Mouse (Mus musculus) bone marrow macrophage, adult 2 months (primary cell): ENCODE results near the gene Lhfpl3.

ENCODE experiments used
- CTCF ChIP-seq: IDR thresholded peaks from 2 replicates; pipeline ENCODE4 v1.5.1; 2012; ENCODE audit warnings: low read depth, mild to moderate bottlenecking, low read length, moderate library complexity
- POLR2A ChIP-seq: IDR thresholded peaks from 2 replicates; pipeline ENCODE4 v1.6.1; 2012; ENCODE audit warnings: mild to moderate bottlenecking, low read depth, low read length, borderline replicate concordance

DNA sequence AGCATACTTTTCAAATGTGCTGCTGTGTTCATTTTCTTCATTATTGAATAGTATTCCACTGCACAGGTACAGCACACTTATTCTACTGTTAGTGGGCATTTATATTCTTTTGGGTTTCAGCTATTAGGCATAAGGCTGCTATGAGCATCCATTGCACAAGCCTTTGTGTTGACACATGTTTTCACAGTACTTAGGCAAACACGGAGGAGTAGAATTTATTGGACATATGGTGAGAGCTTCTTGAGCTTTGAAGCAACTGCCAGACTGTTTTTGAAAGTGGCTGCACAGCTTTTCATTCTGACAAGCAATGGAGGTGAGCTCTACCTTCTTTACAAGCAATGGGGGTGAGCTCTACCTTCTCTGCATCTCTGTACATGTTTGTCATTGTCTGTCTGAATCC lies 49.5 kb downstream of the Lhfpl3 start:
- no peak for TF ChIP-seq POLR2A
- no peak for TF ChIP-seq CTCF
